Mouse (Mus musculus): ENCODE measurements at regions not wholly inside any gene's neighbourhood (a gene's known extent, or its start where the extent isn't known, plus 50 kb on each side); places are given as distances from the start of the nearest gene placed in this dataset.

DNA sequence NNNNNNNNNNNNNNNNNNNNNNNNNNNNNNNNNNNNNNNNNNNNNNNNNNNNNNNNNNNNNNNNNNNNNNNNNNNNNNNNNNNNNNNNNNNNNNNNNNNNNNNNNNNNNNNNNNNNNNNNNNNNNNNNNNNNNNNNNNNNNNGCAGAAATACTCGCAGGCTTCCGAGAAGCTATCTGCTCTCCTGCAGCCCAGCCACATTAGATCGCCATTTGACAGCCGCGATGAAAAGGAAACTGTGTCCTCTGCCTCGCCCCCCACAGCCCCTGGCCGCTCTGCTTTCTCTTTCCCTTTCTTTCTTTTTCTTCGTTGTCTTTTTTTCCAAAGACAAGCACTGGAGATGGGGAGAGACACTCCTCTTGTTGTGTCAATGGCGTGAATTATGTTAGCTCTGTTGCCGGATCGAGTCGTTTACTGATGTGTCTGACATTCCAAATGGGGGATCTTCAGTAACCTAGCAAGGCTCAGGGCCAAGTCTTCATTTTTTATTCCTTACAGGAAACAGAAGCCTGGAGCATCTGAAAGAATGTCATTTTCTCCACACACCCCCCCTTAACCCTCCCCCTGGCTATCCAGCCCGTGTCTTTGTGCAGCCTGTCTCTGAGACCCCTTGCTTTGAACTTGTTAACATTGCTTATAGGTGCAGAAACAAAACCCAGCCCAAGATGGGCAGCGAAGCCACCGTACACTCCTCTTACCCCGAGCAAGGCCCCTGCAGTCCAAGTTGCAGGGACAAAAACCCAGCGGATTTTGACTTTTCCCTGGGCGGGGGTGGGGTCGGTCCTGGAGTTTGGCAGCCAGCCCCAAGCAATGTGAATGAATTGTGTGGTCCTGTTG, 169.8 kb downstream of the Foxa2 start:
- TF ChIP-seq CTCF (IDR thresholded peaks at IDR 0.05; ENCODE audit: low read depth): no peak
- TF ChIP-seq EP300 (IDR thresholded peaks at IDR 0.05; ENCODE audit: low read depth): no peak

Data from liver, embryonic 14.5 days (tissue).